Mouse (Mus musculus): ENCODE measurements around the gene Gm21994. TPM values are rescaled to one million over a fixed set of nuclear protein-coding genes. Genes with fewer than 3 reads are reported as not detected.
A peak's percentile ranks its signal among the peaks of the same experiment; 100 is the strongest.
"Not testable (repeated sequence)": the region's sequence is repeated elsewhere in the genome, so short reads cannot be mapped to it uniquely, and the experiment has no call there.

Gm21994 gene
- 1.4 and 9.9 TPM in 2 replicates for total RNA-seq (2014; fragmentation: Nextera tagmentation)
- total RNA-seq (2017), result 8.2 and 9.5 TPM in 2 replicates

GRCm38 (mm10) chr2:150255491-150255890, at the start of gene Gm21994:
TSS of gene Gm21994 (minus strand) at chr2:150255591.
- not testable (repeated sequence) for ATAC-seq (replicated peaks; ENCODE audit: poor library complexity, severe bottlenecking)

- ATAC-seq (replicated peaks; ENCODE audit: poor library complexity, severe bottlenecking), result no peak
Observed at GRCm38 (mm10) chr2:150299096-150299495, 43.7 kb upstream of the Gm21994 start.

- ATAC-seq (replicated peaks; ENCODE audit: poor library complexity, severe bottlenecking), result no peak
Observed at GRCm38 (mm10) chr2:150293669-150294068, 38.3 kb upstream of the Gm21994 start.

GRCm38 (mm10) chr2:150257291-150257690, 1.9 kb upstream of the Gm21994 start, which contains the start of gene Gm14124:
TSS of gene Gm14124 (plus strand) at chr2:150257517.
- not testable (repeated sequence) for ATAC-seq (replicated peaks; ENCODE audit: poor library complexity, severe bottlenecking)

GRCm38 (mm10) chr2:150256861-150257260, 1.5 kb upstream of the Gm21994 start:
- ATAC-seq (replicated peaks; ENCODE audit: poor library complexity, severe bottlenecking), result not testable (repeated sequence)

- ATAC-seq (replicated peaks; ENCODE audit: poor library complexity, severe bottlenecking), result no peak
Observed at GRCm38 (mm10) chr2:150243211-150243610, 12.2 kb downstream of the Gm21994 start.

- ATAC-seq (replicated peaks; ENCODE audit: poor library complexity, severe bottlenecking), result not testable (repeated sequence)
Observed at GRCm38 (mm10) chr2:150223263-150223662, 32.1 kb downstream of the Gm21994 start.

GRCm38 (mm10) chr2:150218363-150218725, 37.0 kb downstream of the Gm21994 start:
- ATAC-seq (replicated peaks; ENCODE audit: poor library complexity, severe bottlenecking), result peak; percentile 17; the same call in 1 of the 2 replicates

GRCm38 (mm10) chr2:150217600-150218362, 37.6 kb downstream of the Gm21994 start, which contains the start of gene Zfp937:
TSS of gene Zfp937 (plus strand) at chr2:150218073.
- peak; percentile 97 for ATAC-seq (replicated peaks; ENCODE audit: poor library complexity, severe bottlenecking)

Other genes with a start within 250 kb of the Gm21994 start
- gene Zfp120, start 118.9 kb downstream of the Gm21994 start, total RNA-seq (2014; fragmentation: Nextera tagmentation), result 13.8 and 16.6 TPM in 2 replicates
- gene Zfp120, start 118.9 kb downstream of the Gm21994 start, total RNA-seq (2017), result 13.3 and 20.5 TPM in 2 replicates
- not detected in 2 replicates for gene Gm10770, start 75.9 kb downstream of the Gm21994 start, total RNA-seq (2014; fragmentation: Nextera tagmentation)
- not detected in 2 replicates for gene Gm10770, start 75.9 kb downstream of the Gm21994 start, total RNA-seq (2017)
- gene Gm14139, start 73.8 kb downstream of the Gm21994 start, total RNA-seq (2014; fragmentation: Nextera tagmentation), result not detected in 2 replicates
- gene Gm14139, start 73.8 kb downstream of the Gm21994 start, total RNA-seq (2017), result not detected in 2 replicates
- 1.5 and 6.1 TPM in 2 replicates for gene Zfp937, start 37.5 kb downstream of the Gm21994 start, total RNA-seq (2014; fragmentation: Nextera tagmentation)
- gene Zfp937, start 37.5 kb downstream of the Gm21994 start, total RNA-seq (2017), result 2.1 and 3.4 TPM in 2 replicates
- gene Gm14124, start 1.9 kb upstream of the Gm21994 start, total RNA-seq (2014; fragmentation: Nextera tagmentation), result not detected in 2 replicates
- gene Gm14124, start 1.9 kb upstream of the Gm21994 start, total RNA-seq (2017), result not detected in 2 replicates
- gene Gm10130, start 68.1 kb upstream of the Gm21994 start, total RNA-seq (2014; fragmentation: Nextera tagmentation), result 7.3 TPM in 1 of 2 replicates, not detected in the other
- gene Gm10130, start 68.1 kb upstream of the Gm21994 start, total RNA-seq (2017), result 5.5 and 6.3 TPM in 2 replicates
- gene 3300002I08Rik, start 107.2 kb upstream of the Gm21994 start, total RNA-seq (2014; fragmentation: Nextera tagmentation), result 4.0 TPM in 1 of 2 replicates, not detected in the other
- 3.3 and 10.4 TPM in 2 replicates for gene 3300002I08Rik, start 107.2 kb upstream of the Gm21994 start, total RNA-seq (2017)
- 2.8 and 6.0 TPM in 2 replicates for gene Zfp442, start 195.9 kb upstream of the Gm21994 start, total RNA-seq (2014; fragmentation: Nextera tagmentation)
- gene Zfp442, start 195.9 kb upstream of the Gm21994 start, total RNA-seq (2017), result 4.2 and 8.7 TPM in 2 replicates
- 0.41 TPM in 1 of 2 replicates, not detected in the other for gene Zfp345, start 229.5 kb upstream of the Gm21994 start, total RNA-seq (2014; fragmentation: Nextera tagmentation)
- gene Zfp345, start 229.5 kb upstream of the Gm21994 start, total RNA-seq (2017), result not detected in 2 replicates